Mouse (Mus musculus) frontal cortex, adult 2 months (tissue): Measurements from ENCODE around the gene Homer1. TPM values are rescaled to one million over a fixed set of nuclear protein-coding genes. Genes with fewer than 3 reads are reported as not detected.

Experiments
- DNase-seq, 2 experiments: peaks; one replicate each; pipeline ENCODE4 v3.0.0; 2022; ENCODE audit warnings: low spot score in 1 of 2; ENCODE audit errors: extremely low spot score in 1 of 2
- polyA plus RNA-seq: library from polyadenylated mRNA; depleted of rRNA; stranded (reverse); fragments of >200 nt; gene quantifications from 2 replicates; pipeline ENCODE4 v1.2.3, GENCODE M21; 2012; rRNA removed

The Homer1 gene
- polyA plus RNA-seq, result 48.5 and 58.2 TPM in 2 replicates

DNA sequence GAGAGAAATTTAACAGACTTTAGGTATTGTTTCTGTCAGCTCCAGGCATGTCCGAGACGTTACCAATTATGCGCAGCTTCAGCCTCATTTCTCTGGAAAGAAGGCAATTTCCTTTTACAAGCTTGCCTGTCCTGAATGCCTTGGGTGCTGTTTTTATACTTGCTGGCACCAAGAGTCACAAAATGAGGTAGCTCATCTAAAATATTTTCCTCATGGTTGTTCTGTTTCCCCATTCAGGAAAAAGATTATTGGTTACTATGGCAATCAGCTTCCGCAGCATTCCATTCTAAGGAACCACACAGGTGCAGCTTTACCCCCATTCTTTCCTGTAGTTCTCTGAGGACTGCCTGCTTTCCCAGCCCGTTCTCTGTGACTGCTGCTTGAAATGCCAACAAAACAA is at the start of gene Homer1:
Homer1 (plus strand) TSS at position 320 of the 400 bp plus-strand sequence.
- peak in 1 of 2 experiments; percentile 47 for DNase-seq

DNA sequence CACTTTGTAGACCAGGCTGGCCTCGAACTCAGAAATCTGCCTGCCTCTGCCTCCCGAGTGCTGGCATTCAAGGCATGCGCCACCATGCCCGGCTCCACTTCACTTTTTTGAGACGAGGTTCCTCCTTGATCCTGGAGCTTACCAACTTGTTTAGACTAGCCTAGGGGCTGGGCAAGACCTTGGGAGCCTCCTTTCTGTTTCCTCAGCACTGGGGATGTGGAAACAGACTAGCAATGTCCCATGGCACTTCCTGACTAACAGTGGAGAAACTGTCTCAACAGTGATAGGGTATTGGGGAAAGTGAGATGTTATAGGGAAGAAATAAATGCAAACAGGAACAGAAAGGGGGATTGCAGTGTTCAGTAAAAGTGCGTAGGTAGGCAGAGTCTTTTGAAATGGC is 47.7 kb upstream of the Homer1 start:
- DNase-seq, result no peak

DNA sequence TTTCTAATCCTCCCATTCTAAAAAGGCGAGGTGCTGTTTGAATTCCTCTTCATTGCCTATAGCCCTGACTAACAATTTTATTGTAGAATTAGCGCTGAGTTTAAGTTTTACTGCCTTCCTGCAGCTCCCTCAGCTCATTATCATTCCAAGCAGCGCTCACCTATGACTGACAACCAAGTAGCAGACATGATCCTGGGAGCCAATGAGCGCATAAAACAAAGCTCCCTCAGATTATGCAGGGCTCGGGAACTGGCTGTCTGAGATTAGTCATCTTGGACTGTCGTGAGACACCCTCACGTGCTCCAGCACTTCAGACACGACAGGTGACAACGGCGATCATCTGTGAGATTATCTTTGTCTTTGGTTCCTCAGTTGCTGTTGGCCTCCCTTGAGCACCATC is 47.3 kb upstream of the Homer1 start:
- DNase-seq, result no peak

DNA sequence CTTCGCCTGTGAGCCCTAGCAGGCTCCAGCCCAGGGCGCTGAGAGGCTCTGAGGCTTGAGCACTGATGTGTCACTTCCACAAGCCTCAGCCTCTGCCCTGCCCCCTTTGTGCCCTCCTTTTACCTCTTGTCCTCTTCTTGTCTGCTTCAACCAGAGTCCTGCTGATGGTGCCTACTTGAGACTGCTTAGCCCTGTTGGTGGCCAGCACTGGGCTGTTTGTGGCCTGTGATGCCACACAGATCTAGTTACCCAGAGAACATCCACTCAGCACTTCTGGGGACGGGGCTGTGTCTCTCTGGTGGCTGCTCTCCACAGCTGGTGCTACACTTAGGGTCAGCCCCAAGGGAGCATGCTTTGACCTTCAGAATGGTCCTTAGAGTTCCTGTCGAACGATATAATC is 46.5 kb upstream of the Homer1 start:
- DNase-seq, result no peak

DNA sequence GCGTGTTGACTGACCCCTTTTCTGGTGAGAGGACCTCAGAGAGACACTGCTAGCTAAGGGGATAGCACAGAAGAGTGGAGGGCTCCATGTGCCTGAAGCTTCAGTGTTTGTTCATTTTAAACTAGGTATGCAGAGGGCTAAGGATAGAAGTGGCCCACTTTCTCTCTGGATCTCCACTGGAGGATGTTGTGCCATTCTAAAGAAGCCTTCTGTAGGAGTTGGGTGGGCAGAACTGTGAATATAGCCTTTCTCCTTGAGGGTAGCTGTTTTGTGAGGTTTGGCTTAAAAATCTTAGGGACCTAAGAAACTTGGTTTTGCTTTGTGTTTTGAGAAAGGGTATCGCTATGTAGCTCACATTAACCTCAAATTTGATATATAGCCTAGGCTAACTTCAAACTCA is 32.3 kb upstream of the Homer1 start:
- DNase-seq, result peak; percentile 16 to 55

DNA sequence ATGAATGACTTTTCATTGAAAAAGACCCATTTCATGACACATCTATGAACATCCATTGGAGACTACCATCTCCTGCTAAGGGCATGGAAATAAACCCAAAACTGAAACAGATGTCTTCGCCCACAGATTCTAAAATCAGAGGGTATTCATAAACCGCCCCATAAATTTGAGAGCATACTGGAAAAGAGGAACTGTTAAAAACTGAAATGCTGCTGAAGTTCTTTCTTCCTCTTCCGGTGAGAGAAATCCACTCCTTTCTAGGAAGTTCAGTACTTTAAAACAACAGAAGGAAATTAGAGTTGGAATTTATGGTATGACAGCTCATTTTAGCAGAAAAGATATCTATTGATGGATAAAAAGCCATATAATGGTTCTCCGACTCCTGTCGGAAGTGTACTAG is 1.1 kb downstream of the Homer1 start:
- DNase-seq, result peak in 1 of 2 experiments; percentile 76

DNA sequence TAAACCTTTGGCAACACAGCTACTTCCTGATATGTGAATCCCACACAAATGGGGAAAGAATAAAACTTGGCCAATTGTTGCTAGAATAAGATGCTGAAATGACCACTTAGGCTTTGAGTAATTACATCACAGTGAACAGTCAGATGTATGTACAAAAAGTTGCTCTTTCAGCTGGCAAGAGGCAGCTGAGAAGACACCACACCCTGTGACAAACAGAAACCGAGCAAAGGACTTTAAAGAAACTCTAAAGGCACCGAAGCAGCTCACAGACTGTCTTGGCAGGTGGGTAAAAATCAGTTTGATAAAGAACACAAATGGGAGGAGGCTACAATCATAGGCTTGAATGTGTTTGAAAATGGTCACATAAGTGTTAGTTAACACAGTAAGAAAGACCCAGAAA is 1.6 kb downstream of the Homer1 start:
- no peak for DNase-seq

DNA sequence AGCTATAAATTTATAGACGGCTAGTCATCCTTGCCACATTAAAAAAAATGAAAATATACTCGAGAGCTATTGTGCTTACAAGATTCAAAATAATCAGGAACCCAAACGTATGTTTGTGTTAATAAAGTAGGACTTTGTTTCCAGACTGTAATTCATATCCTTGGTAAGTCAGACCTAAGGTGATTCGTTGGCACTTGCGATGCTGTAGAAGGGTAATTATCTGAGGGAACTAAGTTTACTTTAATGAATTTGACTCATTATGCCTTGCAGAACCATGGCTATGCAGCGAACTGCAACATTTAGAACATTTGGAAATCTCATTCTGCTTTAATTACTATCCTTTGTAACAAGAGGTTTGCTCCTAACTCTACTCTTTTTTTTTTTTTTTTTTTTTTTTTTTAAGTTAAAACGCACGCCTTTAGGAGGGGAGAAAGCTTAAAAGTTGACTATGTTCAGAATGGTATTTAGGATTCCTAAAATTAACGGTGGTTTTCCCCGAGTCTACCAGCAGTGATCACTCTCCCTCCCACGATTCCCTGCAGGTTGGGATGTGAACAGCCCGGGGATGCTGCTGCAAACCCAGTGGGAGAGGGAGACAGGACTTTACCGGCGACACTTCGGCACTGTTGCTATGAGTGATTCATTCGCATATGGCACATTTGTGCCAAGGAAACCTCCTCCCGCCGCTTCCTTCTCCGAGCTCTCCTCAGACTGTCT is 3.6 kb downstream of the Homer1 start:
- no peak for DNase-seq

DNA sequence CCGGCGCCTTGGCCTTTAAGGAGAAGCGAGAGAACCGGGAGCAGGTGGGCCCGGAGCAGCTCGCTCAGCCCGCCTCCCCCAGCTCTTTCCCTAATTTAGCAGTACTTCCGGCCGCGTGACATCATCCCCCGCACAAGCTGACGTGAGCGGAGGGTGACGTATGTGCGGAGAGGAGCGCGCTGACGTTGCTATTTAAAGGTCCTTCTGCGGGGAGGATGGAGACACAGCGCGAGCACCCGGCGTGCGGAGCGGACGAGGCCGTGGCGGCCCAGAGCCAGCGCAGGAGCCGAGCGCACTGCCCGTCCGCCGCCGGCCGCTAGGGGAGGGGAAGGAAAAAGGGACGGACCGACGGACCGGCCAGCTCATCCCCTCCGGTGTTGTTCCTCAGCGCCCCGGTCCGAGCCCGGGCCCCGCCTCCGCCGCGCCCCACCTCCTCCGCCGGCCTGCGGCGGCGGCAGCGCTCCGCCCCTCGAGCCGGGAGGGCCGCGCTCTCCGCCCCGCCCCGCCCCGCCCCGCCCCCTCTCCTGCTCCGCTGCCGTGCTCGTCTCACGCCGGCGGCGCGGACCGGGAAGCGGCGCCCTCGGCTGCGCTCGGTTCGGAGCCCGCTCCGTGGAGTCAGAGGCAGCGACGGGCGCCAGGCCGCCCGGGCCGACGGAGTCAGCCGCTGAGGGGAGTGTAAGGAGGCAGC is 4.3 kb downstream of the Homer1 start:
- DNase-seq, result peak; percentile 96 to 99

DNA sequence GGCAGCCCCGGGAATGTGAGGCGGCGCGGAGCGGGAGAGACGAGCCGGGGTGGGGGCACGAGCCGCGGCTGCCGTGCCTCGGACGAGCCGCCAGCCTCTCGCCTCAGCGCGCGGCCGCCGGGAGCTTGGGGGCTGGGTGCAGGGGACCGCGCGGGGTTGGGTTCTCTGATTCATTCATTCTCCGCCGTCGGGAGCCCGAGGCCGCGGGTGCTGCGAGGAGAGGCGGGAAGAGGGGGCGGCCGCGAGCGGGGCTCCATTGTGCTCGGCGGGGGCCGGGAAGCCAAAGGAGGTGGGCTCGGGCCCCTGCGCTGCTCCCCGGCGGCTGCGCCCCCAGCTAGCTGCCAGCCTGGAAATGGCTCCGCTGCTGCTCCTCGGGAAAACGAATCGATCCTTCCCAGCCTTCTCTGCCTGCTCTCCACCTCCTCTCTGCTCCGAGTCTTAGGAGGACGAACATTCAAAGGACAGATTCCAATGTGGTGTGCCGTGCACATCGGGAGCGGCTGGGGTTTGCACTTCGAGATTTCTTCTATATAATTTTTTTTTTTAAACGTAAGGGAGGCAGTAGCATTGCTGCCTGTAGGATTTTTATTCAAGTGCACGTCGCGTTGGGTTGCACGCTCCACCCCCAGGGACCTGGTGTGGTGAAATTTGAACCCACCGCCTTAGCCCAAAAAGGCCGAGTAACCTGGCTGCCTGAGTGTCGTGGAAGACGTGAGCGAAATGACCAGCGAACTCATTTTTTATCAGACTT is 5.0 kb downstream of the Homer1 start:
- peak in 1 of 2 experiments; percentile 65 for DNase-seq

DNA sequence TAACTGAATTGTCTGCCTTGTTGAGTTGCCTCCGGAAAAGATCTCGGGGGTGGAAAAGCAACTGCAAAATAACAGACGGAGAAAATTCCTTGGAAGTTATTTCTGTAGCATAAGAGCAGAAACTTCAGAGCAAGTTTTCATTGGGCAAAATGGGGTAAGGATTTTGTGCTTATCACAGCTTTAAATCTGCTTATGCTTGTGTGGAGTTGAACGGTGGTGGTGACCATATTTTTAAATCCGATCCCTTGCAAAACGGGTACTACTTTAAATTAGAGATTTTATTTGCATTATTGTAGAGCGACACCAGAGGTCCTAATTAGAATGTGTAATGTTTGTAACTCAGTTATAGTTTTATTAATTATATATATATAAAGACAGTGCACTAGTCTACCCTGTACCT is 5.7 kb downstream of the Homer1 start:
- no peak for DNase-seq

DNA sequence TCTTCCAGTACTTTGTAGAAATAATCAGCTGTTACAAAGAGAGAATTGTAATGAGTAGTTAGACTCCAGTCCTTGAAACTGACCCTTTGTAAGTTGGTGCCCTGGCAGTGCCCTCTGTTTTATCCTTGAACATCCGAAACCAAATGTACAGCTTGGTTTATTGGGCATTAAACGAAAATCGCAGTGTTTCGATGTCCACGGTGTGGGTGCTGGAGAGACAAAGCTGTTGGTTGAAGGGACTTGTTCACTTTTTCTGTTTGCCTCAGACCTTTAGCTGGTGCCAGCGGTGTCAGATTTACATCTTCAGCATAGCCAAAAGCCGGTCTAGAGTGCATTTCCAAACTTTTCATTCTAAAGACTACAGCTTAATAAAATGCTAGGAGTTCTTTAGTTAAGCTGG is 6.2 kb downstream of the Homer1 start:
- no peak for DNase-seq

DNA sequence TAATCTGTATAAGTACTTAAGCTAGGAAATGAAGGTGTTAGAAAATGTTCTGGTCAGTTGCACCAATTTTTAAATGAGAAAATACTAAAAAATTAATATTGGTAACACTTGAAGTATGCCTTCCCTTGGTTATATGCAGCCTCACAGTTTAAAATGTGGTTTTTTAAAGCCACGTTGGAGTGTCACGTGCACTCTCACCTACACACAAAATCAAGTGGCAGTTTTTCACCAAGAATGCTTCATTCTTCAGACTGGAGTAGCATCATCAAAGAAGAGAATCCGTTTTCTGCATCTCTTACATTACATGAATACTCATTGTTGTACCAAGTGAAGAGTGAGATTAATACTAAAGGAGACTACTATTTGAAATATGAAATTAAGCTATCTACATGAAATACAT is 7.1 kb downstream of the Homer1 start:
- no peak for DNase-seq

DNA sequence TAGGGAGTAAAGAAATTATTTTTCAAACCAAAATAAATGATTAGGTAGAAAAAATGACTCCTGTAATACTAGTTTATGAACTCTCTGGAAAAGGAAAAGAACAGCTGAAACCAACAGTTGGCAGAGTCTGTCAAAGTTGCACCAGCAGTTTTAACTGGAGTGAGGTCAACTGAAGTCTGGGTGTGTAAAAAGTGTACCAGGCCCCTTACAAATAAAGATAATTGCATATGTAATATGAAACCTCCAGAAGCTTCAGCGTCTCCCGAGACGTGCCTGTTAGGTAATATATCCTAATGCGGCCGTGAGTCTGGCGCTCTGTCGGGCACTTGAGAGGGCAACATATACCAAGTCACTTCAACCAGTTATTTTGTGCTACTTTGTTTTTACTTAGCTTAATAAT is 8.3 kb downstream of the Homer1 start:
- DNase-seq, result no peak

DNA sequence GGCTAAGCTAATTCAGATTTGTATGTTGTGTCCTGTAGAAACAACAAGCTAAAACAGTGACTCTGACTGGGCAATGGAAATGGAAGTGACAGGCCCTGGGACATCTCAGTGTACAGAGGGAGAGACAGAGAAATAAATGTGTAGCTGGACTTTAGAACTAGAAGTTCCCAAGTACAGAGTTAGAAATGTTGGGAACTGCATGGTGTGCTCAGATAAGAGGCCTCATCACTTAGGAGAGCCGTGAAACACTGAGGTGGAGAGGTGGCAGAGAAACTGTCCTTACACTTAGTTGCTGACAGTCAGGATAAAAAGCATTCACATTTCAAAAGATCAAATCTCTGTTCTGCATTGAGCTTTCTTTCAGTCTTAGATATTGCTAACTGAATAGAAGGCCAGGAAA is 9.9 kb downstream of the Homer1 start:
- no peak for DNase-seq

DNA sequence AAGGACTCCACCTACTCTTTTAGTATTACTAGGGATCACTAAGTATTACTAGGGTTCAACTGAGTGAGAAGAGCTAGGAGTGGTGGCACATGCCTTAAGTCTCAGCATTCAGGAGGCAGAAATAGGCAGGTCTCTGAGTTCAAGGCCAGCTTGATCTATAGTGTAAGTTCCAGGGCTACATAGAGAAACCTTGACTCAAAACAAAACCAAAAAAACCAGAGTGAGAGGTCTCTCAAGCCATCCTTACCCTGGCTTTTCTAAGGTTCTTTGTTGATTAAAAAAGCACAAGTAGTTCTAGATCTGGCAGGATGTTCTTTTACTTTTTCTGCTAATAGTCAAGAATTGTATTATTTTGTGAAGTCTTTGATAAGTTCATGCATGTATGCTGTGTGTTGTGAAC is 13.1 kb downstream of the Homer1 start:
- DNase-seq, result no peak

DNA sequence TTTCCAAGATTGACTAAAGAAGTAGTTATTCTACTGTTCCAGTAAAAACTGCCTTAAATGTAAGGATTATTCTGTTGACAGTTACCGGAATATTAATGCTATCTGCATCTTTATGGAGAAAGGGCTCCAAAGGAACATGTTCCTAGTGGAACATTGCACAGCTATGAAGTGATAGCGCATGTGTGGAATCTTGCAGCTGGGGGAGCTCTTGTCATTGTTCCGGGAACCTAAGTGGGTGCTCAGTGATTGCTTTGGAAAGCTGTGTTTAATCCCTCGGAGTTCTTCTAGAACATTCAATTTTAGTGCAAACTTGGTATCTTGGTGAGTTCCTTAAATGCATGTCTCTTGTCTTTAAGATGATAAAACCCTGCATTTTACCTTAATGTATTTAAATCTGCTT is 14.9 kb downstream of the Homer1 start:
- DNase-seq, result no peak

DNA sequence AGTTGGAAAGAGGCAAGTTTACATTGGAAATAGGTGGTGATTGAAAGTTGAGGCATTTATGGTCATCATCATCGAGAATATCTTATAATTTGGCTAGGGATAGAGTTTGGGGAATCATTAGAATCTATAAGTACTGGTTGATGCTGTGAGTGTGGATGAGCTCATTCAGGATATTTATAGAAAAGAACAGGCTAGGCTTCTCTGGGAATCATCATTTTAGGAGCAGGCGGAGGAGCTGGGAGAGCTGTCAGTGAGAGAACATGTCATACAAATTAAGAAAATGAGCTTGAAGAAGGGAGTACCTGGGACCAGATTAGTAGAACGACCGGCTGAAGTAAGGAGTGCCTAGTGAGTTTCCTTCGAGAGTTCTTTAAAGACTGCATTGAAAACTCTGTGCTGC is 20.7 kb downstream of the Homer1 start:
- DNase-seq, result no peak

DNA sequence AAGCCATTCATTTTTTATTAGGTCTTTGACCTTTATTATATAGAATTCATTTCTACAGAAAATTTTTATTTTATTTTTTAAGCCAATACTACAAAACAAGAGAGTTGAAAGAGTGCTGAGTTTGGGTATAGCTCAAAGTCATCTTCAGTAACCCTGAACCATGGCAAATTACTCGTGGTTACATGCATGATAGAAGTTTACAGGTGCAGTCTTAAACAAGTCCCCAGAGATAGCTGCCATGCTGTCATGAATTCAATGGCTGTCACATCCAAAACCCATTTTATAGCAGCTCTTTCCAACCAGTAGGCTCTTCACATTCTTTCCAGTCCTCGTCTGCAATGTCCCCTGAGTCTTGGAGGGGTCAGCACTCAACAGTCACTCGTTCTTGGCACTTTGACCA is 26.9 kb downstream of the Homer1 start:
- no peak for DNase-seq

DNA sequence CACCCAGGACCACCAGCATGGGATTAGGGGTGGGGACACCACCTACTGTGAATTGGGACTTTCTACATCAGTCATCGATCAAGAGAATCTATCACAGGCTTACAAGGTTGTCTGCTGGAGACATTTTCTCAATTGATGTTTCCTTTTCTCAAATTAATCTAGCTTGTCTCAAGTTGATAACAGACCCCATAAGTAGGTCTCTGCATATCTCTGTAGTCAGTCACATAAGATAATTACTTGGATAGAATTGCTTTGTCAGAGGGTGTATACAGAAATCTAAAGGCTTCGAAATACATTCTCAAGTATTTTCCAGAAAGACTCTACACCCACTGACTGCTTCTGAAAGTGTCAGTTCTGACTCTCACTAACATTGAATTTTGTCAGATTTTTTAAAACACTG is 32.3 kb downstream of the Homer1 start:
- no peak for DNase-seq

DNA sequence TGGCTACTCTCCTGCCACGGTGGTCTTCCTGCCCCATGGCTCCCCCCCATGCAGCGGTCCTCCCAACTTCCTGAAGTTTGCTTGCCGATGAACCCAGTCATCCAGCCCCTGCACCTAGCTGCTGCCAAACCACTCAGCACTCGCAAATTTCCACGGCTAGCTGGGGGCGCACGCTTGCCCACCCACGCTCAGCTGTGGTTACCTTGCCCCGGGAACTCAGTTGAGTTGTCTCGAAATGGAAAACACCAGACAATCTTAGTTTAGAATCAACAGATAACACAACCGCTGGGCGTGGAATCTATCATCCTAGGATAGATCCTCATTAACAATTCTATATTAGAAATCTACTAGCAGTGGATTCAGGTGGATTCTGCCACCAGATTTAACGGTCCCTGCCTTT is 33.1 kb downstream of the Homer1 start:
- no peak for DNase-seq

DNA sequence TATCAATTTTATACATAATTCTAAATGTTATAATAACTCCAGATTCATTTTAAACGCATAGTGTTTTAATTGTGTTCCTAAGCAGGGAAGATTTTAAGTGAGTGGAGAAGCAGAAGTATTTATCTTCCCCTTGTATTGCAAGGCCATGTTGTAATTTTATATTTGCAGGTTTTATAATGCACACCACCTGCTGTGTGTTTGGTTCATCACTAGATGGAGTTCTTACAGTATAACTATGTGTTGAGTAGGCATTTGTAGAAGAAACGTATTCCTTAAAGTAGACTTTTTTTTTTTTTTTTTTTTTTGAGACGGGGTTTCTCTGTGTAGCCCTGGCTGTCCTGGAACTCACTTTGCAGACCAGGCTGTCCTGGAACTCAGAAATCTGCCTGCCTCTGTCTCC is 35.9 kb downstream of the Homer1 start:
- DNase-seq, result no peak
